Mouse (Mus musculus) hindbrain, postnatal 0 days (tissue): ENCODE data around the gene Csmd2. TPM values are rescaled to one million over a fixed set of nuclear protein-coding genes. Genes with fewer than 3 reads are reported as not detected.

ENCODE experiments used
- ATAC-seq: fragments of 200-750 bp; cut with Nextera tagmentation; 2 replicates; pipeline ENCODE4 v1.8.0; 2017; ENCODE audit warnings: mild to moderate bottlenecking, moderate TSS enrichment, moderate library complexity
- DNase-seq: peaks from one replicate; pipeline ENCODE4 v3.0.0-alpha.2; 2015; ENCODE audit warnings: low spot score
- H3K27ac ChIP-seq: fragments of 300-500 bp; sonication (generic); 2 replicates; pipeline ENCODE4 v1.5.1; 2014; ENCODE audit warnings: mild to moderate bottlenecking
- H3K27me3 ChIP-seq: fragments of 300-500 bp; sonication (generic); 2 replicates; pipeline ENCODE4 v1.6.1; 2014; ENCODE audit warnings: low read length, mixed read lengths; ENCODE audit not compliant: insufficient read depth
- H3K36me3 ChIP-seq: fragments of 300-500 bp; sonication (generic); 2 replicates; pipeline ENCODE4 v1.6.1; 2014; ENCODE audit warnings: low read length, mixed read lengths; ENCODE audit not compliant: insufficient read depth
- H3K4me1 ChIP-seq: fragments of 300-500 bp; sonication (generic); 2 replicates; pipeline ENCODE4 v1.6.1; 2014; ENCODE audit warnings: antibody characterized with exemption, low read length, mixed read lengths; ENCODE audit not compliant: insufficient read depth
- H3K4me2 ChIP-seq: fragments of 300-500 bp; sonication (generic); 2 replicates; pipeline ENCODE4 v1.6.1; 2014; ENCODE audit warnings: low read depth, mild to moderate bottlenecking, low read length, moderate library complexity, mixed read lengths
- H3K4me3 ChIP-seq: fragments of 300-500 bp; sonication (generic); 2 replicates; pipeline ENCODE4 v1.5.1; 2014; ENCODE audit warnings: low read length
- H3K9ac ChIP-seq: fragments of 300-500 bp; sonication (generic); replicated peaks from 2 replicates; pipeline ENCODE4 v1.6.1; 2014; ENCODE audit warnings: mild to moderate bottlenecking, low read length, moderate library complexity, mixed read lengths
- H3K9me3 ChIP-seq: fragments of 300-500 bp; sonication (generic); 2 replicates; pipeline ENCODE4 v1.6.1; 2016; ENCODE audit warnings: low read length, mixed read lengths
- CTCF ChIP-seq: IDR thresholded peaks from 2 replicates; pipeline ENCODE4 v1.5.1; 2016; ENCODE audit warnings: antibody characterized with exemption, control low read depth, low read depth
- WGBS: fragments of 180-500 bp; shearing (Covaris S2); extraction: QIAGEN DNeasy Blood & Tissue Kit; methylation state at CpG from one replicate; pipeline ENCODE4 v1.1.7; 2014; 5-methylcytosine and 5-hydroxymethylcytosine counted together
- polyA plus RNA-seq: library from polyadenylated mRNA; unstranded; fragments of >200 nt; fragmentation: Nextera tagmentation; extraction: Ambion mirVana; gene quantifications from 2 replicates; pipeline ENCODE4 v1.2.1, GENCODE M21; 2015
- total RNA-seq: library from RNA; depleted of rRNA; stranded (reverse); fragments of >200 nt; gene quantifications from 2 replicates; pipeline ENCODE4 v1.2.3, GENCODE M21; 2014

Gene Csmd2
- total and polyA plus RNA-seq, 2 experiments from 2014 or later: 8.2 to 41.3 TPM

GRCm38 (mm10) chr4:128330519-128330918, 342.9 kb downstream of the Csmd2 start:
- no peaks in the 10 kb centered on the region for H3K27me3 ChIP-seq
- no peaks in the 10 kb centered on the region for H3K36me3 ChIP-seq
- ATAC-seq (peak; percentile 45), DNase-seq (peak; percentile 72)
- no peaks in the 10 kb centered on the region for H3K9me3 ChIP-seq
- H3K4me3 ChIP-seq: no peak overlapping the region
- TF ChIP-seq CTCF: no peak
- no peak overlapping the region for H3K4me2 ChIP-seq
- H3K4me1 ChIP-seq: peaks cover 15% of the 10 kb centered on the region
- WGBS: 36% methylated on average over 9 of the region's 9 CpGs
- H3K9ac ChIP-seq: no peak overlapping the region
- peak overlapping the region; percentile 48; the same call in 1 of the 2 replicates for H3K27ac ChIP-seq

- Histone ChIP-seq H3K4me3 (no peak overlapping the region), H3K9me3 (no peaks in the 10 kb centered on the region), H3K36me3 (no peaks in the 10 kb centered on the region; the same call in 1 of the 2 replicates), H3K4me2 (no peak overlapping the region), H3K27ac (no peak overlapping the region), H3K27me3 (no peaks in the 10 kb centered on the region), H3K4me1 (no peaks in the 10 kb centered on the region), H3K9ac (no peak overlapping the region)
- ATAC-seq (no peak), DNase-seq (no peak)
- 87% methylated on average over 7 of the region's 7 CpGs for WGBS
- TF ChIP-seq CTCF: no peak
Measured at GRCm38 (mm10) chr4:128340457-128340856, 352.8 kb downstream of the Csmd2 start.

GRCm38 (mm10) chr4:128341315-128341714, 353.7 kb downstream of the Csmd2 start:
- no peak for TF ChIP-seq CTCF
- H3K9ac ChIP-seq: no peak overlapping the region
- DNase-seq (peak; percentile 4), ATAC-seq (peak; percentile 45; the same call in 1 of the 2 replicates)
- H3K27ac ChIP-seq: no peak overlapping the region
- 52% methylated on average over 7 of the region's 7 CpGs for WGBS
- H3K4me1 ChIP-seq: no peaks in the 10 kb centered on the region
- H3K36me3 ChIP-seq: no peaks in the 10 kb centered on the region; the same call in 1 of the 2 replicates
- no peak overlapping the region for H3K4me3 ChIP-seq
- H3K9me3 ChIP-seq: no peaks in the 10 kb centered on the region
- H3K27me3 ChIP-seq: no peaks in the 10 kb centered on the region
- H3K4me2 ChIP-seq: no peak overlapping the region

GRCm38 (mm10) chr4:128342208-128342607, 354.6 kb downstream of the Csmd2 start:
- no peak for DNase-seq
- WGBS: 72% methylated on average over 1 of the region's 1 CpGs
- no peak overlapping the region for H3K4me2 ChIP-seq
- H3K27me3 ChIP-seq: no peaks in the 10 kb centered on the region
- no peak for ATAC-seq
- no peak overlapping the region for H3K27ac ChIP-seq
- H3K4me1 ChIP-seq: no peaks in the 10 kb centered on the region
- H3K9me3 ChIP-seq: no peaks in the 10 kb centered on the region
- no peaks in the 10 kb centered on the region; the same call in 1 of the 2 replicates for H3K36me3 ChIP-seq
- no peak overlapping the region for H3K4me3 ChIP-seq
- H3K9ac ChIP-seq: no peak overlapping the region
- no peak for TF ChIP-seq CTCF

- Histone ChIP-seq H3K4me2 (no peak overlapping the region), H3K4me1 (no peaks in the 10 kb centered on the region), H3K36me3 (no peaks in the 10 kb centered on the region), H3K27me3 (no peaks in the 10 kb centered on the region), H3K9me3 (no peaks in the 10 kb centered on the region), H3K4me3 (no peak overlapping the region), H3K27ac (no peak overlapping the region), H3K9ac (no peak overlapping the region)
- ATAC-seq (no peak), DNase-seq (no peak)
- 82% methylated on average over 11 of the region's 11 CpGs for WGBS
- no peak for TF ChIP-seq CTCF
Measured at GRCm38 (mm10) chr4:128358751-128359150, 371.1 kb downstream of the Csmd2 start.

- WGBS: 63% methylated on average over 4 of the region's 4 CpGs
- no peaks in the 10 kb centered on the region for H3K4me1 ChIP-seq
- H3K4me3 ChIP-seq: no peak overlapping the region
- H3K27ac ChIP-seq: no peak overlapping the region
- peaks cover 19% of the 10 kb centered on the region for H3K36me3 ChIP-seq
- H3K9me3 ChIP-seq: no peaks in the 10 kb centered on the region
- H3K4me2 ChIP-seq: no peak overlapping the region
- TF ChIP-seq CTCF: no peak
- no peaks in the 10 kb centered on the region for H3K27me3 ChIP-seq
- DNase-seq: no peak
- H3K9ac ChIP-seq: no peak overlapping the region
- ATAC-seq: no peak
Measured at GRCm38 (mm10) chr4:128365851-128366250, 378.2 kb downstream of the Csmd2 start.

- Histone ChIP-seq H3K4me2 (no peak overlapping the region), H3K9ac (no peak overlapping the region), H3K4me1 (no peaks in the 10 kb centered on the region; the same call in 1 of the 2 replicates), H3K27ac (no peak overlapping the region), H3K9me3 (no peaks in the 10 kb centered on the region), H3K36me3 (peaks cover 25% of the 10 kb centered on the region), H3K4me3 (no peak overlapping the region), H3K27me3 (no peaks in the 10 kb centered on the region)
- 83% methylated on average over 6 of the region's 6 CpGs for WGBS
- no peak for ATAC-seq
- no peak for DNase-seq
- TF ChIP-seq CTCF: no peak
Measured at GRCm38 (mm10) chr4:128368088-128368487, 380.4 kb downstream of the Csmd2 start.
